Mouse (Mus musculus) gastrocnemius, postnatal 36 days (tissue): ENCODE data around the gene Asb17. TPM values are rescaled to one million over a fixed set of nuclear protein-coding genes. Genes with fewer than 3 reads are reported as not detected.
"Not testable (repeated sequence)": the region's sequence is repeated elsewhere in the genome, so short reads cannot be mapped to it uniquely, and the experiment has no call there.

ENCODE experiments used
- DNase-seq, 2 experiments: peaks; one replicate each; pipeline ENCODE4 v3.0.0; 2022
- intact Hi-C: fragments of 180-260 bp; cut with DNase I; formaldehyde crosslinking; loops from one replicate; pipeline ENCODE4 v1.15.1; 2025
- total RNA-seq, 2 experiments: library from RNA; stranded (reverse); gene quantifications; 2 replicates each; pipeline ENCODE4 v1.2.3; 2021

The Asb17 gene
- total RNA-seq, 2 experiments from 2014 or later, result not detected

DNA sequence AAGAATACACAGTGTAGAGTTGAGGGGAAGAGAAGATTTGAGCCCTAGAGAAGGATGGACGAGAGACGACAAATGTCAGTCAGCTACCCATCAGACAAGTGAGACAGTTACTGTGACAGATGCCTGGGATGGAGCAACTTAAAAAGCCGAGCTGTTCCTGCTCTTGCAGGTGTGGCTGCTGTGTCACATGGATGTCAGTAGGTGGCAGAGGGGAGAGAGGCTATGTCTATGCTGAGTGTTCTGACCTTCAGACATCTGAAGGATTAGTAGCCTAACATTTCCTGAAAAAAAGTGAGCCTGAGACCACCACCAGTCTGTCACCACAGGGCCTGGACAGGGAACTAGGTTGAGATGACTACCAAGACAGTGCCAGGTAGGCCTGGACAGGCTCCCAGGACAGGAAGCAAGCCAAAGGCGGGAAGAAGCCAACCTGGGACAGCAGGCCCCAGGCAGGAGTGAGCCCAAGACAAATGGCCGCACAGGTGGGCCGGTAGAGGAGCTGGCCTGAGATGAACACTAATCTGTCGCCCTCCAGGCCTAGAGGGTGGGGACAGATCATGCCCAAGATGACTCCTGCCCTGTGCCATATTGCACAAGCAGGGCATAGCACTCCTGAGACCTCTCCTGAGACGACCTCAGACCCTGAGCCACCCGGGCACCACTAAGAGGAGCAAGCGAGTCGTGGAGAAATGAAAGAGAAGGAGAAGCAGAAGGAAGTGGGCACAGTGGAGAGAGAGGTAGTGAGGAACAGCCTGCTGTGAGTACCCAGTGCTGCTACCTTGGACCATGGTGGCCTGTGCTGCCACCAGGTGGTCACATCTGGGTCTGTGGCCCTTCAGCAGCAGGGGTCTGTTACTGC is 12.8 kb upstream of the Asb17 start:
- intact Hi-C loops, result no loop called here
- no peak for DNase-seq

- no peak for DNase-seq
- intact Hi-C loops, result no loop called here
These were observed 11.9 kb upstream of the Asb17 start for GRCm38 (mm10) chr3:153831873-153832653.

DNA sequence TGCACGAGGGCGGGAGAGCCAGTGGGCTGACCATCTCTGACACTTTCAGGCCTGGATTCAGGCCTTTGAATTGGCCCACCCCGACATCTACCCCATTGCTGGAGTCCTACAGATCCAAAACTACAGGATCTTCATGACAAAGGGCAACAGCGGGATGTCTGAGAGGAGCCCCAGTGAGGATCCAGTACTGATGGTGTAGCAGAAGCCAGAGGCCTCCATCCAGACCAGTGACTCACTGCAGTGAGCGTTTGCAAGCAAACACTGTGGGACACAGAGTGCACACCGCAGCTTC is 11.4 kb upstream of the Asb17 start:
- DNase-seq, result no peak
- intact Hi-C loops, result no loop called here

GRCm38 (mm10) chr3:153834071-153834470 is 9.9 kb upstream of the Asb17 start:
- DNase-seq, result no peak
- intact Hi-C loops, result no loop called here

DNA sequence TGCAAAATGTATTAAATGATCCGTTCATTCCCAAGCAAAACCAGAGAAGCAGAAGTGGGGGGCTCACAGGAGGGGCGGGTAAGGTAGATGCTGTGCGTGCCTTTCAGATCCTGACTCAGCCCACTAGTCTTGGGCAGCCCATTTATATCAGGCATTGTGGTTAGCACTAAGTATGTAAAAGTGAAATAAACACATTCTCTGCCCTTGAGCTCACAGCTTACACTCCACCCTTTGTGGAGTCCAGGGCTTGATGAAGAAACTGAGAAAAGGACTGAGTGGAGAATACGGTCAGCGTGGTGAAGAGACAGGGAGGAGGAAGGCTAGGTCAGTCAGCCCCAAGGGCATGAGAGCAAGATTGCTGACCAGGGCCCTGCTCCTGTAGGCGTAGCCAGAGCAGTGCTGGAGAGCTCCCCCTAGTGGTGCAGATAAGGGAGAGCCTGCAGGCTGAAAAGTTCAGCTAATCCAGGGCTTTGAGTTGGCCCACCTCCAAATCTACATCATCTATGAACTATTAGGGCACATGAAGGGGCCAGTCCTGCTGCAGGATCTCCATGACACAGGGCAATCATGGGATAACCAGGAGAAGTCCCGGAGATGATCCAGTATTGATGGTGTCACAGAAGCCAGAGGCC is 8.4 kb upstream of the Asb17 start:
- intact Hi-C loops, result no loop called here
- DNase-seq, result peak in 1 of 2 experiments; percentile 49

DNA sequence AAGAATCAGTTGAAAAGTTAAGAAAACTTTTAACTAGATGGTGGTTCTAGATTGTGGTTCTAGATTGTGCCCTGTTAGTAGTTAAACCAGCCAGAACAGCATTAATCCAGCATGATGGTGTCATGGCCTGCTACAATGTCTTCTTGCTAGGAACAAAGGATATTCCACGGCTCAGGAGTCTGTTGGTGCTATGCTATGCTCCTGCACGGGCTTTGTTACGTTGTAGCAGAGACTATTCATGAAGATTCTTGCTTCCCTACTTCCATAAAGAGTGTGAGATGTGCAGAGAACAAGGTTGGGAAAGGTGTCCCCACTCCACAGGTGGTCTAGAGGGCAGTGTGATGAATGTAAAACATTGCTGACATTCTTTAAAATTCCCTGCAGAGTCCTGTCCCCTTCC is 7.7 kb upstream of the Asb17 start:
- DNase-seq, result no peak
- intact Hi-C loops, result no loop called here

DNA sequence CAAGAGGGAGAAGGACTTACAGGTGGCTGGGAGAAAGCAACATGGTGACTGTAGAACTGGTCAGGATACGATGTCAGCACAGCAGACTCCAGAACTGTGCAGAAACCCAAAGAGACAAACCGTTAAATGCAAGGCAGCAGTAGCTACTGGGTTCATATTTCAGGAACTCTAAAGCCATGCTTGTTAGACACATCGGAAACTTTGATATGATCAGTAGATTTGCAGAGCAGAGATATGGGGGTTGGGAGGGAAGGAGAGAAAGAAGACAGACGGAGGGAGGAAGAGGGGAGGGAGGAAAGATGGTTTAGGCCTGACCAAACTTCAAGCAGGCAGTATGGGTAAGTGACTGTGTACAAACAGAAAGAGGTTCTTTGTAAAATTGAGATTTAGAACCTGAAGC is 6.4 kb upstream of the Asb17 start:
- DNase-seq, result no peak
- intact Hi-C loops, result no loop called here

DNA sequence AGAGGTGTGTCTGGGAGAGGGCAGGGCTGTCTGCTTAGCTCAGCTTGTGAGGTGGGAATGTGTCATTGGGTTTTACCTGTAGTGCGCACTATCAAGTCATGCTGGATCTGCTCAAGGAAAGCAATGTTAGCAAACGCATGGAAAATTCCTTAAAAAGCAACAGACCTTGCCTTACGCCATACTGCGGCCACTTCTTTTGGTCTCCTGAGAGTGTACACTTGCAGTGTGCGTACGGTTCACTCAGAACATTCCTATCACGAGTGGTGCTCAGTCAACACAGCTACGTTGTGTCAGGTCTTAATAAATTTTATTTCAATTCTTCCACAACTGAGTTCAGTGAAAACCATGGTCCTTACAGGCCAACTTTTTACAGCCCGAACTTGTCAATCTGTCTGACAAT is 748 bp downstream of the Asb17 start:
- intact Hi-C loops, result no loop called here

DNA sequence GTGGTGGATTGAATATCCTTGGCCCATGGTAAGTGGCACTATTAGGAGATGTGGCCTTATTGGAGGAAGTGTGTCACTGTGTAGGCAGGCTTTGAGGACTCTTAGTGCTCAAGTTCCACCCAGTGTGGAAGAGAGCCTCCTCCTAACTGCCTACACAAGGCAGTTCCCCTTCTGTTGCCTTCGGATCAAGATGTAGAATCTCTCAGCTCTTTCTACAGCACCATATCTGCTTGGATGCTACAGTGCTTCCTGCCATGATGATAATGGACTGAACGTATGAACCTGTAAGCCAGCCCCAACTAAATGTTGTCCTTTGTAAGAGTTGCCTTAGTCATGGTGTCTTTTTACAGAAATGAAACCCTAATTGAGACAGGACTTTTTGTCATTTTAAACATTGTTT is 1.5 kb downstream of the Asb17 start:
- no peak for DNase-seq
- intact Hi-C loops, result no loop called here

More for the DNA sequence above, 748 bp downstream of the Asb17 start:
- no peak for DNase-seq

GRCm38 (mm10) chr3:153846109-153846508 is 2.1 kb downstream of the Asb17 start:
- intact Hi-C loops, result no loop called here
- DNase-seq, result no peak

DNA sequence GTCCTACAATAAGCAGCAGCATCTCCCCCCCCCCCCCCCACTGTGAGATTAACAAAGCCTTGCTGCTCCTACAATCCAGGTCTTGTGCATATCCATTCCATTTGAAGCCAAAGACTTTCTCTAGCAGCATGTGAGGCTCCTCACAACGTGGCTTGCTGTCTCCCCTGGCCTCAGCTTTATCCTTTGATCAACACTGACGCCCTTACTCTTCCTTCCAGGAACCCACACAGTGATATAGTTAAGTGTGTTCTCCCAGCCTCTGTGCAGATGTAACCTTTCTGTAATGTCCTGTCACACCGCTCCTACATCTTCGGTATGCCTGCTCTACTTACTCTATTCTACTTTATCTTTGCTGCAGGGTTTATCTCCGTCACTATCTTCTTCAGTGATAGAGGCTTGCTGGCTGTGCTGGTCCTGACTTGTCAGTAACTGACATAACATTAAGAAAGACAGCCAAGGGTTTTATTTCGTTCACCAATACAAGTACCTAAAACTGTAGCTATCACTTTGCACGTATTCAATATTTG is 3.3 kb downstream of the Asb17 start:
- DNase-seq, result no peak
- intact Hi-C loops, result no loop called here

DNA sequence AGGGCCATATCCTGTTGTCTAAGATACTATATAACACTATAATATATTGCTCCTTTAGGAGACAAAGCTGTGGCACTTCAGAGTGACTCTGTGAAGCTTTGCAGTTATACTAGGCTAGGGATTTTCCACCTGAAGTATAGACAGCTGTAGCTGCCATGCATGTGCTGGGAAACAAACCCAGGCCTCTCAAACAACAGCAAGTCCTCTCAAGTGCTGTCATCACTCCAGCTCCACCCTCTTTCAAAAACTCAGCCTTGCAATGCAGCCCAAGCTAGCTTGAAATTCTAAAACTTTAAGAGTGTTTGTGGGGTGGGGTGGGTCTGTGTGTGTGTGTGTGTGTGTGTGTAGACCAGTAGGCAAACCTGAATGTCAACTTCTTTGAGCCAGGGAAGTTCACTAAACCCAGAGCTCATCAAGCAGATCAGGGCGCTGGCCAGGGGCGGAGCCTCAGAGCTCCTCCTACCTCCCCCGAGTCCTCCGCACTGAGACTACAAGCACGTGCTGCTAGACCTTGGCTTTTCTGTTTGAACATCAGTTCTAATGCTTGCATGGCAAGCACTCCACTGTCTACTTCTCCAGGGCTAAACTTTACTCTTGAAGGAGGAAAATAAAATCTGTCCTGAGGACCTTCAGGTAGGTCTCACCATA is 5.5 kb downstream of the Asb17 start:
- intact Hi-C loops, result no loop called here
- DNase-seq, result no peak

DNA sequence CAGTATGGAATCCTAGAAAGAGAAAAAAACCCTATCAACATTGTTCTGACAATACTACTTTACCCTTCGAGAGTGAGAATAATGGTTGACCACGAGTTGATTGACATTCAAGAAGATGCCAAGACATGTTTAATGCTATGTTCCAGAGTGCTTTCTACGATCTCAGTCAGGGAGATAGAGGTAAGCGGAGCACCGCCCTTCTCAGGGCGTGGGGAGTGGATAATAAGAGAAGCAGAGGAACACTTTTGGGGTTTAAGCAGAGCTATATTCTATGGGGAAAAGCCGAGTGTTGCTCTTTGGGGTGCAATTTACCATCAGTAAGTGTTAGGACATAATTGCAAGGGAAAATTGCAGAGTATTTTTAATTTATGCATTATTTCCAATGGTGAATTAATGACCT is 6.8 kb downstream of the Asb17 start:
- no peak for DNase-seq
- intact Hi-C loops, result no loop called here

- intact Hi-C loops, result no loop called here
- no peak for DNase-seq
These were observed 8.3 kb downstream of the Asb17 start for GRCm38 (mm10) chr3:153852266-153852665.

DNA sequence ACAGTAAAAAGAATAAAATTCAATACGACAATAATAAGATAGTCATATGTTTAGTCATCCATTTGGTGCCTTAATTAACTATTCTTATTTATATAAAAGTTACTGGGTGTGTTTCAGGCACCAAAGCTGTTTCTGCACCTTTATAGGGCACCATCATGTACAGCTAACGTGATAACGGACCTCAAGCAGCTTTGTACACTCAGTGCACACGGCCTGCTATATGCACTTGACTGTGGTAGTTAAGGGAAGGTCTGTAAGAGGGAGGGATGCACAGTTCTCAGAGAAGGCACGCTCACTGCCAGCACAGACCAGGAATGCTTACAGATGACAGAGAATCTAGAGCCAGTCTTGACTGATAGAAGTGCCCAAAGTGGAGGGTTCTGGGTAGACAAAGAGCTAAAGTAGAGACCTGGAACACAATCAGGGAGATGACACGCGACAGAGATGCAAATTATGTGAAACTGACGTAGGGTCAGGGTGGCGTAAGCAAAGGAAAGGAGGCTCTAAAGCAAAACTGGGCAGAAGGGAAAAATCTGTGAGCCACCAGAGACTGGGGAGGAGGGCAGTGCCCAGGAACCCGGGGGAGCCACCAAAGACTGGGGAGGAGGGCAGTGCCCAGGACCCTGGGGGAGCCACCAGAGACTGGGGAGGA is 14.5 kb downstream of the Asb17 start:
- intact Hi-C loops, result no loop called here
- DNase-seq, result no peak

GRCm38 (mm10) chr3:153860392-153860791 is 16.4 kb downstream of the Asb17 start:
- intact Hi-C loops, DNase-seq: not testable (repeated sequence)

GRCm38 (mm10) chr3:153863816-153864215 is 19.8 kb downstream of the Asb17 start:
- no peak for DNase-seq
- intact Hi-C loops, result no loop called here

DNA sequence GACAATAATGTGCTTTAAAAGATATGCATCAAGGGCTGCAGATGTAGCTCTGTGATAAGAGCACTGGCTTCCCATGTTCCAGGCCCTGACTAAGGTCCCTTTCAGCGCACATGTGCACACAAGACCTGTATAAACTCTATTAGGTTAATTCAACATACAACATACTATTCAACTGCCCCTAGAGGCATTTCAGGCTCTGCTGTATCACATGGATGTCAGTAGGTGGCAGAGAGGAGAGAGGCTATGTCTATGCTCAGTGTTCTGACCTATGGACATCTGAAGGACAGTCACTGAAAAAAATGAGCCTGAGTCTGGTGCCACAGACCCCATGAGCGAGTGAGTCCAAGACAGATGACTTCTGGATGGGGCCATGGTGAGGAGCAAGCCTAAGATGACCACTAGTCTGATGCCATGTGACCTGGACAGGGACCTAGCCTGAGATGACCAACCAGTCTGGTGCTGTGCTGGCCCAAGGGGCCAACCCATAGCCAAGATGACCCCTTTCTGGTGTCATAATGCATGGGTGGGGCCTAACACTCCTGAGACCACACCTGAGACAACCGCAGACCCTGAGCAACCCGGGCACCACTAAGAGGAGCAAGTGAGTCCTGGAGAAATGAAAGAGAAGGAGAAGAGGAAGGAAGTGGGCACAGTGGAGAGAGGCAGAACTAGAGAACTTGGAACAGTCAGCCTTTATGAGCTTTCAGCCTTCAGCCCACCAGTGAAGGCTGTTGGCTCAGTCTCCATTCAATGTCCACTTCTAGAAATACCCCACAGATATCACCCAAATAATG is 20.8 kb downstream of the Asb17 start:
- no peak for DNase-seq
- intact Hi-C loops, result no loop called here
